Mouse (Mus musculus) midbrain, embryonic 15.5 days (tissue): ENCODE measurements at regions not wholly inside any gene's neighbourhood (a gene's known extent, or its start where the extent isn't known, plus 50 kb on each side); places are given as distances from the start of the nearest gene placed in this dataset.

Experiments
- ATAC-seq: fragments of 200-750 bp; cut with Nextera tagmentation; replicated peaks from 2 replicates; pipeline ENCODE4 v1.8.0; 2017; ENCODE audit warnings: moderate TSS enrichment
- H3K27ac ChIP-seq: fragments of 300-500 bp; sonication (generic); 2 replicates; pipeline ENCODE4 v1.5.1; 2015; ENCODE audit warnings: mild to moderate bottlenecking, inconsistent platforms
- H3K27me3 ChIP-seq: fragments of 300-500 bp; sonication (generic); replicated peaks from 2 replicates; pipeline ENCODE4 v1.6.1; 2015; ENCODE audit warnings: inconsistent platforms
- H3K36me3 ChIP-seq: fragments of 300-500 bp; sonication (generic); replicated peaks from 2 replicates; pipeline ENCODE4 v1.6.1; 2015; ENCODE audit warnings: inconsistent platforms
- H3K4me1 ChIP-seq: fragments of 300-500 bp; sonication (generic); 2 replicates; pipeline ENCODE4 v1.6.1; 2015; ENCODE audit warnings: inconsistent platforms
- H3K4me2 ChIP-seq: fragments of 300-500 bp; sonication (generic); 2 replicates; pipeline ENCODE4 v1.6.1; 2015; ENCODE audit warnings: inconsistent platforms, mild to moderate bottlenecking, moderate library complexity
- H3K4me3 ChIP-seq: fragments of 300-500 bp; sonication (generic); 2 replicates; pipeline ENCODE4 v1.5.1; 2015; ENCODE audit warnings: mild to moderate bottlenecking, inconsistent platforms
- H3K9ac ChIP-seq: fragments of 300-500 bp; sonication (generic); 2 replicates; pipeline ENCODE4 v1.6.1; 2015; ENCODE audit warnings: mild to moderate bottlenecking, inconsistent platforms
- H3K9me3 ChIP-seq: fragments of 300-500 bp; sonication (generic); 2 replicates; pipeline ENCODE4 v1.6.1; 2016; ENCODE audit warnings: inconsistent platforms
- WGBS: fragments of 180-500 bp; shearing (Covaris S2); methylation state at CpG from one replicate; pipeline ENCODE4 v1.1.7; 2015; ENCODE audit warnings: mixed read lengths; 5-methylcytosine and 5-hydroxymethylcytosine counted together

- ATAC-seq: no peak
- no peaks in the 10 kb centered on the region for H3K27me3 ChIP-seq
- H3K27ac ChIP-seq: no peak overlapping the region
- H3K4me2 ChIP-seq: no peak overlapping the region
- H3K4me3 ChIP-seq: no peak overlapping the region
- no peaks in the 10 kb centered on the region for H3K36me3 ChIP-seq
- H3K9me3 ChIP-seq: no peaks in the 10 kb centered on the region
- H3K4me1 ChIP-seq: no peaks in the 10 kb centered on the region
- H3K9ac ChIP-seq: no peak overlapping the region
- WGBS: 36% methylated on average over 2 of the region's 2 CpGs
Measured at GRCm38 (mm10) chr12:45745697-45746096, 671.2 kb upstream of the Stxbp6 start.

- Histone ChIP-seq H3K9me3 (no peaks in the 10 kb centered on the region), H3K27ac (no peak overlapping the region), H3K9ac (no peak overlapping the region), H3K4me2 (no peak overlapping the region), H3K4me3 (no peak overlapping the region), H3K4me1 (no peaks in the 10 kb centered on the region), H3K36me3 (no peaks in the 10 kb centered on the region), H3K27me3 (no peaks in the 10 kb centered on the region)
- WGBS: 86% methylated on average over 2 of the region's 2 CpGs
- ATAC-seq: no peak
Measured at GRCm38 (mm10) chr12:45744619-45745018, 670.1 kb upstream of the Stxbp6 start.

GRCm38 (mm10) chr12:45733661-45734060 lies 659.2 kb upstream of the Stxbp6 start:
- Histone ChIP-seq H3K9ac (no peak overlapping the region), H3K4me2 (no peak overlapping the region), H3K4me1 (no peaks in the 10 kb centered on the region), H3K36me3 (no peaks in the 10 kb centered on the region), H3K9me3 (no peaks in the 10 kb centered on the region), H3K27ac (no peak overlapping the region), H3K27me3 (no peaks in the 10 kb centered on the region), H3K4me3 (no peak overlapping the region)
- WGBS: 72% methylated on average over 4 of the region's 4 CpGs
- no peak for ATAC-seq

- Histone ChIP-seq H3K27ac (no peak overlapping the region), H3K4me3 (no peak overlapping the region), H3K36me3 (no peaks in the 10 kb centered on the region)
Measured at GRCm38 (mm10) chr12:45724565-45725370, 650.3 kb upstream of the Stxbp6 start.

GRCm38 (mm10) chr12:45711351-45711750 lies 636.8 kb upstream of the Stxbp6 start:
- Histone ChIP-seq H3K4me1 (no peaks in the 10 kb centered on the region), H3K9me3 (no peaks in the 10 kb centered on the region), H3K27me3 (no peaks in the 10 kb centered on the region), H3K9ac (no peak overlapping the region), H3K36me3 (no peaks in the 10 kb centered on the region), H3K4me3 (no peak overlapping the region), H3K4me2 (no peak overlapping the region), H3K27ac (no peak overlapping the region)
- ATAC-seq: no peak

More at GRCm38 (mm10) chr12:45724565-45725370, 650.3 kb upstream of the Stxbp6 start:
- Histone ChIP-seq H3K9me3 (no peaks in the 10 kb centered on the region), H3K27me3 (no peaks in the 10 kb centered on the region), H3K4me2 (no peak overlapping the region), H3K4me1 (no peaks in the 10 kb centered on the region), H3K9ac (no peak overlapping the region)
- 81% methylated on average over 5 of the region's 5 CpGs for WGBS
- no peak for ATAC-seq

GRCm38 (mm10) chr12:45710766-45711165 lies 636.3 kb upstream of the Stxbp6 start:
- Histone ChIP-seq H3K27ac (no peak overlapping the region), H3K4me2 (no peak overlapping the region), H3K4me1 (no peaks in the 10 kb centered on the region), H3K27me3 (no peaks in the 10 kb centered on the region), H3K9me3 (no peaks in the 10 kb centered on the region), H3K4me3 (no peak overlapping the region), H3K9ac (no peak overlapping the region), H3K36me3 (no peaks in the 10 kb centered on the region)
- 55% methylated on average over 1 of the region's 1 CpGs for WGBS
- no peak for ATAC-seq

GRCm38 (mm10) chr12:45689291-45689690 lies 614.8 kb upstream of the Stxbp6 start:
- no peak overlapping the region for H3K4me3 ChIP-seq
- H3K4me1 ChIP-seq: no peaks in the 10 kb centered on the region
- no peaks in the 10 kb centered on the region for H3K9me3 ChIP-seq
- no peak overlapping the region for H3K9ac ChIP-seq
- H3K4me2 ChIP-seq: no peak overlapping the region
- H3K27me3 ChIP-seq: no peaks in the 10 kb centered on the region
- WGBS: 72% methylated on average over 1 of the region's 1 CpGs
- no peak for ATAC-seq
- H3K36me3 ChIP-seq: no peaks in the 10 kb centered on the region
- no peak overlapping the region for H3K27ac ChIP-seq

GRCm38 (mm10) chr12:45686765-45687164 lies 612.3 kb upstream of the Stxbp6 start:
- no peak for ATAC-seq
- Histone ChIP-seq H3K4me3 (no peak overlapping the region), H3K4me2 (no peak overlapping the region), H3K9me3 (no peaks in the 10 kb centered on the region), H3K27ac (no peak overlapping the region), H3K27me3 (no peaks in the 10 kb centered on the region), H3K36me3 (no peaks in the 10 kb centered on the region), H3K4me1 (no peaks in the 10 kb centered on the region), H3K9ac (no peak overlapping the region)

GRCm38 (mm10) chr12:45672361-45672760 lies 597.9 kb upstream of the Stxbp6 start:
- Histone ChIP-seq H3K36me3 (no peaks in the 10 kb centered on the region), H3K27me3 (no peaks in the 10 kb centered on the region), H3K9ac (no peak overlapping the region), H3K4me3 (no peak overlapping the region), H3K9me3 (no peaks in the 10 kb centered on the region), H3K4me1 (peaks cover 33% of the 10 kb centered on the region), H3K27ac (peak overlapping the region; percentile 67), H3K4me2 (no peak overlapping the region)
- ATAC-seq: 0 out of 2 replicates have a peak, but pooled peaks have one; percentile 44
- WGBS: 27% methylated on average over 3 of the region's 3 CpGs

GRCm38 (mm10) chr12:45671554-45671948 lies 597.0 kb upstream of the Stxbp6 start:
- no peak overlapping the region for H3K9ac ChIP-seq

GRCm38 (mm10) chr12:45670874-45671553 lies 596.5 kb upstream of the Stxbp6 start:
- H3K4me2 ChIP-seq: no peak overlapping the region
- H3K36me3 ChIP-seq: no peaks in the 10 kb centered on the region

More at GRCm38 (mm10) chr12:45671554-45671948, 597.0 kb upstream of the Stxbp6 start:
- Histone ChIP-seq H3K4me3 (no peak overlapping the region), H3K27me3 (no peaks in the 10 kb centered on the region), H3K9me3 (no peaks in the 10 kb centered on the region), H3K4me2 (no peak overlapping the region), H3K27ac (peak overlapping the region; percentile 67), H3K36me3 (no peaks in the 10 kb centered on the region), H3K4me1 (peaks cover 33% of the 10 kb centered on the region)
- WGBS: 36% methylated on average over 4 of the region's 4 CpGs
- ATAC-seq: peak; percentile 65

GRCm38 (mm10) chr12:45670246-45670873 lies 595.9 kb upstream of the Stxbp6 start:
- Histone ChIP-seq H3K36me3 (no peaks in the 10 kb centered on the region), H3K4me1 (peaks cover 33% of the 10 kb centered on the region), H3K27me3 (no peaks in the 10 kb centered on the region), H3K4me3 (no peak overlapping the region), H3K9ac (no peak overlapping the region), H3K9me3 (no peaks in the 10 kb centered on the region), H3K27ac (peak overlapping the region; percentile 67), H3K4me2 (no peak overlapping the region)
- WGBS: 53% methylated on average over 6 of the region's 6 CpGs
- peak; percentile 83 for ATAC-seq

More at GRCm38 (mm10) chr12:45670874-45671553, 596.5 kb upstream of the Stxbp6 start:
- no peaks in the 10 kb centered on the region for H3K27me3 ChIP-seq
- H3K4me1 ChIP-seq: peaks cover 33% of the 10 kb centered on the region
- ATAC-seq: peak; percentile 80
- H3K27ac ChIP-seq: peak overlapping the region; percentile 67
- H3K9me3 ChIP-seq: no peaks in the 10 kb centered on the region
- H3K9ac ChIP-seq: no peak overlapping the region
- WGBS: 56% methylated on average over 13 of the region's 13 CpGs
- H3K4me3 ChIP-seq: no peak overlapping the region
